Comparison of ENCODE assay signal across 29 mouse cellular contexts in genomic region chr17:67027274-67027673, GRCm38 (mm10).
"Had no signal": no experiment of that assay in that cellular context is flagged by ENCODE, and none has a peak within 500 bp of the region (broad histone marks: within the 10 kb centered on the region; RNA-seq: fewer than 3 reads in every experiment).

No protein-coding gene starts in this region.

- H3K9ac ChIP-seq: heart, embryonic 12.5 days; heart, embryonic 13.5 days; heart, embryonic 15.5 days; hindbrain, embryonic 12.5 days; hindbrain, embryonic 13.5 days; hindbrain, embryonic 14.5 days; hindbrain, embryonic 15.5 days; intestine, embryonic 15.5 days; kidney, embryonic 15.5 days had no signal

- DNase-seq: heart, postnatal 14 days; heart, postnatal 36 days; heart, postnatal 4 days; kidney, adult 11 months; kidney, adult 18-20 months; kidney, adult 2 months; kidney, adult 8-10 months; kidney, adult 9 months; kidney, postnatal 10 days; kidney, postnatal 14 days; kidney, postnatal 25 days; kidney, postnatal 36 days; kidney, postnatal 4 days; layer of hippocampus, adult 9-11 months; layer of hippocampus, postnatal 36 days had no signal

- H3K4me3 ChIP-seq: heart, embryonic 12.5 days; heart, embryonic 13.5 days; heart, embryonic 15.5 days; hindbrain, embryonic 10.5 days; hindbrain, embryonic 12.5 days; hindbrain, embryonic 13.5 days; hindbrain, embryonic 15.5 days; intestine, embryonic 15.5 days; kidney, embryonic 15.5 days; layer of hippocampus, adult 2 months; left cerebral cortex, adult 2 months had no signal

- H3K27me3 ChIP-seq: heart, embryonic 12.5 days; heart, embryonic 13.5 days; heart, embryonic 15.5 days; hindbrain, embryonic 12.5 days; hindbrain, embryonic 13.5 days; hindbrain, embryonic 15.5 days; intestine, embryonic 15.5 days; kidney, embryonic 15.5 days had no signal

- H3K9me3 ChIP-seq: heart, embryonic 12.5 days; heart, embryonic 13.5 days; heart, embryonic 15.5 days; hindbrain, embryonic 10.5 days; hindbrain, embryonic 12.5 days; hindbrain, embryonic 13.5 days; hindbrain, embryonic 15.5 days; intestine, embryonic 15.5 days; kidney, embryonic 15.5 days had no signal

- H3K36me3 ChIP-seq: heart, embryonic 12.5 days; heart, embryonic 13.5 days; heart, embryonic 15.5 days; hindbrain, embryonic 10.5 days; hindbrain, embryonic 12.5 days; hindbrain, embryonic 13.5 days; hindbrain, embryonic 15.5 days; intestine, embryonic 15.5 days; kidney, embryonic 15.5 days had no signal

- H3K4me1 ChIP-seq: hindbrain, embryonic 10.5 days; hindbrain, embryonic 12.5 days; hindbrain, embryonic 13.5 days; hindbrain, embryonic 15.5 days; intestine, embryonic 15.5 days; kidney, embryonic 15.5 days had no signal

- H3K27ac ChIP-seq: heart, embryonic 13.5 days; heart, embryonic 15.5 days; hindbrain, embryonic 10.5 days; hindbrain, embryonic 12.5 days; hindbrain, embryonic 13.5 days; hindbrain, embryonic 14.5 days; hindbrain, embryonic 15.5 days; hindbrain, postnatal 0 days; intestine, embryonic 15.5 days; kidney, embryonic 15.5 days; kidney, postnatal 0 days; layer of hippocampus, adult 2 months; left cerebral cortex, adult 2 months had no signal
